Mouse (Mus musculus): ENCODE measurements around the gene Olfr711. TPM values are rescaled to one million over a fixed set of nuclear protein-coding genes. Genes with fewer than 3 reads are reported as not detected.
"Not testable (repeated sequence)": the region's sequence is repeated elsewhere in the genome, so short reads cannot be mapped to it uniquely, and the experiment has no call there.

Olfr711 gene
- total and polyA plus RNA-seq, 3 experiments: not detected

GRCm38 (mm10) chr7:106967503-106967902 is 7.8 kb downstream of the Olfr711 start:
- not testable (repeated sequence) for H3K36me3 ChIP-seq (ENCODE audit: control insufficient read depth in 1 of 2, insufficient read depth in 2 of 2, low read length in 2 of 2)
- DNase-seq (ENCODE audit: low read depth, low spot score): peak; percentile 31

GRCm38 (mm10) chr7:106963837-106964236 is 11.4 kb downstream of the Olfr711 start, which contains the start of gene Olfr6:
Gene Olfr6, minus strand, starts transcription at chr7:106963937.
- H3K4me1 ChIP-seq (ENCODE audit: control insufficient read depth in 1 of 2, insufficient read depth in 2 of 2, low read length in 2 of 2): no peaks in the 10 kb centered on the region
- H3K79me2 ChIP-seq (ENCODE audit: control insufficient read depth, insufficient read depth, low read length, poor library complexity): no peaks in the 10 kb centered on the region
- no peak within 1 kb of the TSS for H3K27ac ChIP-seq (ENCODE audit: control insufficient read depth, low read depth, low read length)
- DNase-seq (ENCODE audit: low read depth, low spot score): no peak
- H3K27me3 ChIP-seq (ENCODE audit: control insufficient read depth in 1 of 2, insufficient read depth in 2 of 2, low read length in 2 of 2): no peaks in the 10 kb centered on the region
- no peak within 1 kb of the TSS for H3K4me3 ChIP-seq (ENCODE audit: control insufficient read depth in 1 of 2, insufficient read depth in 1 of 2, low read depth in 2 of 2, low read length in 2 of 2)
- no peak for TF ChIP-seq GABPA (IDR thresholded peaks at IDR 0.05; ENCODE audit: low read depth, low read length)
- TF ChIP-seq UBTF (IDR thresholded peaks at IDR 0.05; ENCODE audit: borderline replicate concordance, insufficient read depth, low read depth, low read length): no peak
- no peak for TF ChIP-seq MEF2A (IDR thresholded peaks at IDR 0.05; ENCODE audit: extremely low read depth, insufficient replicate concordance, low read depth, low read length, poor library complexity, severe bottlenecking)
- TF ChIP-seq SMC3 (IDR thresholded peaks at IDR 0.05; ENCODE audit: low read depth, low read length): no peak
- TF ChIP-seq TCF12 (IDR thresholded peaks at IDR 0.05; ENCODE audit: low read depth, low read length): no peak
- no peak for TF ChIP-seq ETS1 (IDR thresholded peaks at IDR 0.05; ENCODE audit: low read depth, low read length)
- TF ChIP-seq RAD21 (IDR thresholded peaks at IDR 0.05; ENCODE audit: low read depth, low read length): no peak
- TF ChIP-seq KAT2A (conservative IDR thresholded peaks at IDR 0.05; ENCODE audit: low read depth, low read length): no peak
- no peak for TF ChIP-seq SIN3A (IDR thresholded peaks at IDR 0.05; ENCODE audit: low read length)
- no peak for TF ChIP-seq CTCF (IDR thresholded peaks at IDR 0.05 in 2 of 3, conservative IDR thresholded peaks at IDR 0.05 in 1 of 3; ENCODE audit: control insufficient read depth in 1 of 3, insufficient read depth in 1 of 3, low read depth in 2 of 3, low read length in 3 of 3, poor library complexity in 1 of 3, severe bottlenecking in 1 of 3)
- TF ChIP-seq ZNF384 (IDR thresholded peaks at IDR 0.05; ENCODE audit: low read depth, low read length): no peak
- no peak for TF ChIP-seq MAFK (IDR thresholded peaks at IDR 0.05; ENCODE audit: borderline replicate concordance, low read depth, low read length)
- TF ChIP-seq CHD1 (IDR thresholded peaks at IDR 0.05; ENCODE audit: low read depth, low read length): no peak
- no peak for TF ChIP-seq GATA1 (IDR thresholded peaks at IDR 0.05; ENCODE audit: low read depth, low read length)
- no peak for TF ChIP-seq MXI1 (IDR thresholded peaks at IDR 0.05; ENCODE audit: low read depth, low read length)
- TF ChIP-seq MYB (IDR thresholded peaks at IDR 0.05; ENCODE audit: low read depth, low read length): no peak
- TF ChIP-seq TAL1 (IDR thresholded peaks at IDR 0.05; ENCODE audit: low read length): no peak
- TF ChIP-seq EP300 (IDR thresholded peaks at IDR 0.05; ENCODE audit: low read depth in 1 of 2, low read length in 2 of 2): no peak
- no peaks in the 10 kb centered on the region for H3K9me3 ChIP-seq (replicated peaks; ENCODE audit: insufficient read depth, low read length)
- no peaks in the 10 kb centered on the region for H3K36me3 ChIP-seq (ENCODE audit: control insufficient read depth in 1 of 2, insufficient read depth in 2 of 2, low read length in 2 of 2)
- H3K9ac ChIP-seq (ENCODE audit: control insufficient read depth, low read depth, low read length, poor library complexity, severe bottlenecking): no peak within 1 kb of the TSS

More at GRCm38 (mm10) chr7:106967503-106967902, 7.8 kb downstream of the Olfr711 start:
- H3K79me2 ChIP-seq (ENCODE audit: control insufficient read depth, insufficient read depth, low read length, poor library complexity); H3K27me3 ChIP-seq (ENCODE audit: control insufficient read depth in 1 of 2, insufficient read depth in 2 of 2, low read length in 2 of 2); H3K4me1 ChIP-seq (ENCODE audit: control insufficient read depth in 1 of 2, insufficient read depth in 2 of 2, low read length in 2 of 2); H3K27ac ChIP-seq (ENCODE audit: control insufficient read depth, low read depth, low read length); H3K9me3 ChIP-seq (replicated peaks; ENCODE audit: insufficient read depth, low read length); H3K9ac ChIP-seq (ENCODE audit: control insufficient read depth, low read depth, low read length, poor library complexity, severe bottlenecking); H3K4me3 ChIP-seq (ENCODE audit: control insufficient read depth in 1 of 2, insufficient read depth in 1 of 2, low read depth in 2 of 2, low read length in 2 of 2): not testable (repeated sequence)
- TF ChIP-seq CTCF (IDR thresholded peaks at IDR 0.05 in 2 of 3, conservative IDR thresholded peaks at IDR 0.05 in 1 of 3; ENCODE audit: control insufficient read depth in 1 of 3, insufficient read depth in 1 of 3, low read depth in 2 of 3, low read length in 3 of 3, poor library complexity in 1 of 3, severe bottlenecking in 1 of 3): peak in 2 of 3 experiments; percentile 4 to 32; a peak in 3 of 6 replicates
- TF ChIP-seq RAD21 (IDR thresholded peaks at IDR 0.05; ENCODE audit: low read depth, low read length): peak; percentile 21
- peak; percentile 48 for TF ChIP-seq SMC3 (IDR thresholded peaks at IDR 0.05; ENCODE audit: low read depth, low read length)
